Mouse (Mus musculus) kidney, postnatal 0 days (tissue): ENCODE measurements around the gene Shisa3. TPM values are rescaled to one million over a fixed set of nuclear protein-coding genes. Genes with fewer than 3 reads are reported as not detected.
A peak's percentile ranks its signal among the peaks of the same experiment; 100 is the strongest.

Experiments used
- ATAC-seq: fragments of 200-750 bp; cut with Nextera tagmentation; replicated peaks from 2 replicates; pipeline ENCODE4 v1.8.0; 2017; ENCODE audit warnings: low read depth, moderate number of reproducible peaks, moderate TSS enrichment, moderate library complexity; ENCODE audit not compliant: low FRiP score
- DNase-seq: peaks from one replicate; pipeline ENCODE4 v3.0.0-alpha.2; 2016; ENCODE audit warnings: low spot score
- H3K27ac ChIP-seq: fragments of 300-500 bp; sonication (generic); 2 replicates; pipeline ENCODE4 v1.5.1; 2014; ENCODE audit warnings: mild to moderate bottlenecking
- H3K27me3 ChIP-seq: fragments of 300-500 bp; sonication (generic); 2 replicates; pipeline ENCODE4 v1.6.1; 2014; ENCODE audit warnings: low read length, mixed read lengths; ENCODE audit not compliant: insufficient read depth
- H3K36me3 ChIP-seq: fragments of 300-500 bp; sonication (generic); 2 replicates; pipeline ENCODE4 v1.6.1; 2014; ENCODE audit warnings: low read length, mixed read lengths; ENCODE audit not compliant: insufficient read depth
- H3K4me1 ChIP-seq: fragments of 300-500 bp; sonication (generic); replicated peaks from 2 replicates; pipeline ENCODE4 v1.6.1; 2014; ENCODE audit warnings: antibody characterized with exemption, low read length, mixed read lengths; ENCODE audit not compliant: insufficient read depth
- H3K4me2 ChIP-seq: fragments of 300-500 bp; sonication (generic); 2 replicates; pipeline ENCODE4 v1.6.1; 2014; ENCODE audit warnings: mild to moderate bottlenecking, low read length, moderate library complexity, mixed read lengths
- H3K4me3 ChIP-seq: fragments of 300-500 bp; sonication (generic); replicated peaks from 2 replicates; pipeline ENCODE4 v1.5.1; 2014; ENCODE audit warnings: low read depth, low read length
- H3K9ac ChIP-seq: fragments of 300-500 bp; sonication (generic); 2 replicates; pipeline ENCODE4 v1.6.1; 2014; ENCODE audit warnings: low read depth, low read length
- H3K9me3 ChIP-seq: fragments of 300-500 bp; sonication (generic); replicated peaks from 2 replicates; pipeline ENCODE4 v1.6.1; 2016; ENCODE audit warnings: low read length, inconsistent platforms, mixed read lengths
- CTCF ChIP-seq: IDR thresholded peaks from 2 replicates; pipeline ENCODE4 v1.5.1; 2016; ENCODE audit warnings: antibody characterized with exemption, low read depth, mild to moderate bottlenecking, moderate library complexity
- WGBS: fragments of 180-500 bp; shearing (Covaris S2); extraction: QIAGEN DNeasy Blood & Tissue Kit; methylation state at CpG from one replicate; pipeline ENCODE4 v1.1.7; 2014; 5-methylcytosine and 5-hydroxymethylcytosine counted together
- polyA plus RNA-seq: library from polyadenylated mRNA; unstranded; fragments of >200 nt; fragmentation: Nextera tagmentation; extraction: Ambion mirVana; gene quantifications from 2 replicates; pipeline ENCODE4 v1.2.1, GENCODE M21; 2015

The Shisa3 gene
- polyA plus RNA-seq, 1 experiment from 2014 or later = 43.5 TPM

DNA sequence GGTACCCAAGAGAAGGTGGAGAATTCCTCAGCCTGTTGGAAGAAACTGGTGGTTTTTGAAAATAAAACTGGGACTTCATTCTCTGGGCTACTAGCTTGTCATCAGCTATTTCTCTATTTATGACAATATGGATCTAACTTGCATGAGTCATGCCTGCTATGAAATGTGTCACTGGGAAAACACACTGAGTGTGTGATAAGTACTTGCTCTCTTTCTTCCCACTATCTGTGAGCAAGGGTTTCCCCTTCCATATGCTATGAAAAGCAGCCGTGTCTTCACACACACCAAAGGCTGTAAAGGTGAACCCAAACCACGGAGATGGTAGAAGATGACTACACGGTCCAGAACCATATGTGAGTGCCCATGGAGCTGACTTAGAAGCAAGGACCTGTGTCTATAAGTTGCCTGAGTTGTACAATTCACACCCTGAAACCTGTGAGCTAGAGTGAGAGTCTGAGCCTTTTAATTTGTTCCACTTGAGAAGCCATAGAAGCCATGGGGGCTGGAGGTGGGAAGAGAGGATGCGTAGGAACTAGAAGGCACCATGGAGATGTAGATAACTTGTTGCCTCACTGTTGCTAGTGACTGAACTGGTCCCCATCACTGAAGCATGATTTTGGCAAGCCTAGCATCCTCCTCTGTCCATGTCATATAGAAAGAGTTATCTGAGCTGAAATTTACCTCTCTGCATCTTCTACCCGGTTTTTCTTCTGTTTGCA is 36.0 kb downstream of the Shisa3 start:
- ATAC-seq (no peak), DNase-seq (no peak)
- no peak for TF ChIP-seq CTCF

DNA sequence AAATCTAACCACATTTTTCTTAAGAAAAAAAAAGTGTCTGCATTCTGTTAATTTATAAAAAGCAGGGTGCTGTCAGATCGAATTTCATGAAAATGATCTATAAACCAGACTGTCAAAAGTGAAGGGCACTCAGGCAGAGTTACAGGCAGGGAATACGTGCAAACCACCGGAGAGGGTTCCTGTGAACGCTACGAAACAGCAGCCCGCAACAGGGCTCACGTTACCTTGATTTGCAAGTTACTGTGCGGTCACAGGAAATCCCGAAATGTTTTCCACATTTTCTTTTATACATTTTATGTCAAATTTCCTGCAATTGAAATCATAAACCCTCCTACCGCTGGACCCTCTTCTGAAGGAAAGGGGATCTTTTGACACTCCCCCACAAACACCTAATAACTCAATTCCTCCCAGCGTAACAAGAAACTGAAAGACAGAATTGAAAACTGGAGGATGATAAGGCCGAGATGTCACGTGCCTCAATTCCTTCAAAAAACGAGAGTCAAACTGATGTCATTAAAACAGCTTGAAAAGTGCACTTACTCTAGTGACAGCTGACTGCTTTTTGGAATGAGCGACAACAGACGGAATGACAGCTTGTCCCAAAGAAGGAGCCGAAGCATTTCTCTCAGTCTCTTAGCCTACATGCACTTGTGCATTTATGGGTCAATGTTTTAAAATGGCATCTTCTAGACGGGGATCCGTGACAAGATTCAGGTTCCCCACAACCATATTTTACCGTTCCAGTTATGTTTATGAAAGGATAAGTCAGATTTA is 39.3 kb downstream of the Shisa3 start:
- no peak for ATAC-seq
- no peaks in the 10 kb centered on the region for H3K36me3 ChIP-seq
- H3K4me2 ChIP-seq = peak overlapping the region; percentile 7; the same call in 1 of the 2 replicates
- H3K4me3 ChIP-seq = no peak overlapping the region
- no peaks in the 10 kb centered on the region for H3K27me3 ChIP-seq
- no peaks in the 10 kb centered on the region for H3K4me1 ChIP-seq
- H3K9me3 ChIP-seq = no peaks in the 10 kb centered on the region
- 36% methylated on average over 20 of the region's 20 CpGs for WGBS
- no peak for TF ChIP-seq CTCF
- no peak overlapping the region for H3K9ac ChIP-seq
- H3K27ac ChIP-seq = no peak overlapping the region
- no peak for DNase-seq

More for the DNA sequence above, 36.0 kb downstream of the Shisa3 start:
- Histone ChIP-seq H3K9ac (no peak overlapping the region), H3K4me1 (no peaks in the 10 kb centered on the region), H3K27me3 (no peaks in the 10 kb centered on the region), H3K36me3 (no peaks in the 10 kb centered on the region), H3K27ac (no peak overlapping the region), H3K4me3 (no peak overlapping the region), H3K4me2 (no peak overlapping the region), H3K9me3 (no peaks in the 10 kb centered on the region)
- 87% methylated on average over 5 of the region's 5 CpGs for WGBS

DNA sequence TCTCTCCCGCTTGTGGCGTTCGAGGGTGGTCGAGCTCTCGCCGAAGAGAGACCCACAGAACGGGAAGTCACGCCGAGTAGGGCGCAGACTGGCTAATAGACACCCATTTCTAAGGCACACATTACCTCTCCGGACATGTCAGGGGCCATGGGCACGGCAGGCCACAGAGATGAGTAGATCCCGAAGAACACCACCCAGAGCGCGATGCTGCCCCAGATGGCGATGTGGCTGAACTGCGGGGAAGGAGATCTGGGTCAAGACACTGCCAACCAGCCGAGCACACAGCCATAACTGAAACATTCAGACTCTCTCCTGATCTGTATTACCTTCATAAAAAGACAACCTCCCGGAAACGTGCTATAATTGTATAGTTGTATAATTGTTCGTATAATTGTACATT is 39.9 kb downstream of the Shisa3 start:
- no peaks in the 10 kb centered on the region for H3K27me3 ChIP-seq
- H3K4me3 ChIP-seq = no peak overlapping the region
- H3K9me3 ChIP-seq = no peaks in the 10 kb centered on the region
- no peaks in the 10 kb centered on the region for H3K36me3 ChIP-seq
- 83% methylated on average over 21 of the region's 21 CpGs for WGBS
- H3K9ac ChIP-seq = no peak overlapping the region
- H3K4me1 ChIP-seq = no peaks in the 10 kb centered on the region
- DNase-seq (peak; percentile 52), ATAC-seq (no peak)
- peak; percentile 54 for TF ChIP-seq CTCF
- no peak overlapping the region for H3K27ac ChIP-seq
- no peak overlapping the region for H3K4me2 ChIP-seq

DNA sequence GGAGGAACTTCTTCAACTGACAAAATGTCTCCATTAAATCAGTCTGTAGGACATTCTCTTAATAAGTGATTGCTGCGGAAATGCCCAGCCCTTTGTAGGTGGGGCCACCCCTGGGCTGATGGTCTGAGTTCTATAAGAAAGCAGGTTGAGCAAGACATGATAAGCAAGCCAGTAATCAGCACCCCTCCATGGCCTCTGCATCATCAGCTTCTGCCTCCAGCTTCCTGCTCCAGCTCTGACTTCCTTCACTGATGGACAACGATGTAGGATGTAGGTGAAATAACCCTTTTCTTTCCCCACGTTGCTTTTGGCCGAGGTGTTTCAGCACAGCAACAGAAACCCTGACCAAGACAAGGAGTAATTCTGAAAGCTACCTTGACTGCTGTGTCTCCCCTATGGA is 41.5 kb downstream of the Shisa3 start:
- 76% methylated on average over 4 of the region's 4 CpGs for WGBS
- Histone ChIP-seq H3K27ac (no peak overlapping the region), H3K4me3 (no peak overlapping the region), H3K4me2 (no peak overlapping the region), H3K9me3 (no peaks in the 10 kb centered on the region), H3K9ac (no peak overlapping the region), H3K36me3 (no peaks in the 10 kb centered on the region), H3K4me1 (no peaks in the 10 kb centered on the region), H3K27me3 (no peaks in the 10 kb centered on the region)
- no peak for ATAC-seq
- no peak for DNase-seq
- TF ChIP-seq CTCF = no peak

DNA sequence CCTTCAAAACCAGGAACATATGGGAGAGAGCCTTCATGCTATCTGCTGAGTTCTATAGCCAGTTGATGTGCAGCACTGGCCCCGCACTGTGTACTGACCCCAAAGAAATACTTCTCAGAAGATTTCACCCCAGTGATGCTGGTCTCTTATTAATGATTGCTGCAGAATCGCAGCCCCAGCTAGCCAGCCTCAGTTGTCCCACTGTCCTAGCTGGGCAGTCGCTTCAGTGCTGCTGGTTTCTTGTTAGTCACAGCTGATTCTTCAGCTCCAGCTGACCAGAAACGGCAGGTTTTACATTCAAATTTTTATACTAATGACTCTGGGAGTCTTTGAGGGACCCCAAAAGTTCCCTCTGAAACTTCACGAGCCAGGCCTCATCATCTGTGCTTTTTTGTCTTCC is 42.3 kb downstream of the Shisa3 start:
- no peak for TF ChIP-seq CTCF
- 93% methylated on average over 5 of the region's 5 CpGs for WGBS
- H3K4me2 ChIP-seq = no peak overlapping the region

DNA sequence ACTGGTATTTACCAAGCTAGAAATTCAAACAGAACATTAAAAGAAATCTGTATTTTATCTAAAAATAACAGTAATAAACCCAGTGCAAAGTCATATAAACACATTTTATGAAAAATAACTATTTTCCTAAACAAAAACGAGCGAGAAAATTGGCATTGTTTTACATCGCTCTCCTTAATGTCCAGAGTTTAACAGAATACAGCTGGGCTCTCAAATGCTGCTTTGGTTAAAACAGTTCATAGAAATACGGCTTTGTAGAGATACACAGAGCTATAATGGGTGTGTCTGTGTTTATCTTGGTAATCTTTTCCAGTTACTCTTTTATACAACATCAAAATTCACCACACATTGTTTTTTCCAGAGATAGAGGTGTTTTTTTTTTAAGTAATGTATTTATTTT is 44.8 kb downstream of the Shisa3 start:
- H3K27ac ChIP-seq = no peak overlapping the region
- no peaks in the 10 kb centered on the region for H3K9me3 ChIP-seq
- WGBS = 75% methylated on average over 4 of the region's 4 CpGs
- DNase-seq (peak; percentile 64), ATAC-seq (no peak)
- H3K27me3 ChIP-seq = no peaks in the 10 kb centered on the region
- H3K4me1 ChIP-seq = no peaks in the 10 kb centered on the region
- TF ChIP-seq CTCF = no peak
- no peak overlapping the region for H3K4me2 ChIP-seq
- no peak overlapping the region for H3K4me3 ChIP-seq
- no peaks in the 10 kb centered on the region for H3K36me3 ChIP-seq
- H3K9ac ChIP-seq = no peak overlapping the region

More for the DNA sequence above, 42.3 kb downstream of the Shisa3 start:
- H3K9me3 ChIP-seq = no peaks in the 10 kb centered on the region
- no peaks in the 10 kb centered on the region for H3K36me3 ChIP-seq
- H3K4me3 ChIP-seq = no peak overlapping the region
- ATAC-seq (no peak), DNase-seq (no peak)
- no peaks in the 10 kb centered on the region for H3K27me3 ChIP-seq
- no peak overlapping the region for H3K9ac ChIP-seq
- no peaks in the 10 kb centered on the region for H3K4me1 ChIP-seq
- no peak overlapping the region for H3K27ac ChIP-seq
